Mouse (Mus musculus) midbrain, embryonic 12.5 days (tissue): ENCODE measurements around the gene Strip1. TPM values are rescaled to one million over a fixed set of nuclear protein-coding genes. Genes with fewer than 3 reads are reported as not detected.

ENCODE experiments used
- ATAC-seq: fragments of 200-750 bp; cut with Nextera tagmentation; 2 replicates; pipeline ENCODE4 v1.8.0; 2017; ENCODE audit warnings: low read depth, moderate TSS enrichment, moderate library complexity; ENCODE audit not compliant: low FRiP score
- H3K27ac ChIP-seq: fragments of 300-500 bp; sonication (generic); replicated peaks from 2 replicates; pipeline ENCODE4 v1.5.1; 2016; ENCODE audit warnings: mild to moderate bottlenecking
- H3K27me3 ChIP-seq: fragments of 300-500 bp; sonication (generic); 2 replicates; pipeline ENCODE4 v1.6.1; 2016; ENCODE audit warnings: mild to moderate bottlenecking
- H3K36me3 ChIP-seq: fragments of 300-500 bp; sonication (generic); 2 replicates; pipeline ENCODE4 v1.6.1; 2016
- H3K4me1 ChIP-seq: fragments of 300-500 bp; sonication (generic); 2 replicates; pipeline ENCODE4 v1.6.1; 2016
- H3K4me2 ChIP-seq: fragments of 300-500 bp; sonication (generic); replicated peaks from 2 replicates; pipeline ENCODE4 v1.6.1; 2016; ENCODE audit warnings: mild to moderate bottlenecking, moderate library complexity
- H3K4me3 ChIP-seq: fragments of 300-500 bp; sonication (generic); 2 replicates; pipeline ENCODE4 v1.5.1; 2016; ENCODE audit warnings: mild to moderate bottlenecking
- H3K9ac ChIP-seq: fragments of 300-500 bp; sonication (generic); replicated peaks from 2 replicates; pipeline ENCODE4 v1.6.1; 2016; ENCODE audit warnings: mild to moderate bottlenecking, moderate library complexity
- H3K9me3 ChIP-seq: fragments of 300-500 bp; sonication (generic); 2 replicates; pipeline ENCODE4 v1.6.1; 2016; ENCODE audit warnings: mild to moderate bottlenecking
- WGBS: fragments of 180-500 bp; shearing (Covaris S2); methylation state at CpG from one replicate; pipeline ENCODE4 v1.1.7; 2016; 5-methylcytosine and 5-hydroxymethylcytosine counted together
- polyA plus RNA-seq: library from polyadenylated mRNA; unstranded; fragments of >200 nt; fragmentation: Nextera tagmentation; extraction: Ambion mirVana; gene quantifications from 2 replicates; pipeline ENCODE4 v1.2.1, GENCODE M21; 2016

Gene Strip1
- polyA plus RNA-seq, 1 experiment from 2014 or later = 123 TPM

GRCm38 (mm10) chr3:107563880-107564279, 67.6 kb downstream of the Strip1 start:
- Histone ChIP-seq H3K4me2 (no peak overlapping the region), H3K27me3 (peaks cover 8% of the 10 kb centered on the region; the same call in 1 of the 2 replicates), H3K36me3 (no peaks in the 10 kb centered on the region), H3K4me3 (no peak overlapping the region), H3K4me1 (peaks cover 2% of the 10 kb centered on the region; the same call in 1 of the 2 replicates), H3K9ac (no peak overlapping the region), H3K9me3 (no peaks in the 10 kb centered on the region), H3K27ac (no peak overlapping the region)
- WGBS = 43% methylated on average over 4 of the region's 4 CpGs
- ATAC-seq = no peak

GRCm38 (mm10) chr3:107562591-107562990, 68.9 kb downstream of the Strip1 start:
- H3K27me3 ChIP-seq = 0 out of 2 replicates have a peak, but pooled peaks cover 3% of the 10 kb centered on the region
- H3K4me2 ChIP-seq = no peak overlapping the region
- 86% methylated on average over 4 of the region's 4 CpGs for WGBS
- no peak for ATAC-seq
- H3K36me3 ChIP-seq = no peaks in the 10 kb centered on the region
- H3K27ac ChIP-seq = no peak overlapping the region
- H3K4me3 ChIP-seq = no peak overlapping the region
- H3K9ac ChIP-seq = no peak overlapping the region
- H3K4me1 ChIP-seq = peaks cover 2% of the 10 kb centered on the region; the same call in 1 of the 2 replicates
- H3K9me3 ChIP-seq = no peaks in the 10 kb centered on the region

Other genes with a start within 250 kb of the Strip1 start
- gene Kcnc4, start 172.1 kb downstream of the Strip1 start, polyA plus RNA-seq = 0.47 and 0.51 TPM in 2 replicates
- gene Slc6a17, start 113.7 kb downstream of the Strip1 start, polyA plus RNA-seq = 4.2 and 4.5 TPM in 2 replicates
- not detected in 2 replicates for gene Ubl4b, start 76.6 kb downstream of the Strip1 start, polyA plus RNA-seq
- 3.3 and 4.5 TPM in 2 replicates for gene Alx3, start 36.7 kb downstream of the Strip1 start, polyA plus RNA-seq
- not detected in 2 replicates for gene Gm10961, start 372 bp downstream of the Strip1 start, polyA plus RNA-seq
- gene Ahcyl1, start 64.9 kb upstream of the Strip1 start, polyA plus RNA-seq = 143 and 151 TPM in 2 replicates
- gene Csf1, start 128.8 kb upstream of the Strip1 start, polyA plus RNA-seq = 7.1 and 8.5 TPM in 2 replicates
- not detected in 2 replicates for gene Eps8l3, start 245.5 kb upstream of the Strip1 start, polyA plus RNA-seq